Mouse (Mus musculus) liver, embryonic 11.5 days (tissue): ENCODE results near the gene Zmiz1. TPM values are rescaled to one million over a fixed set of nuclear protein-coding genes. Genes with fewer than 3 reads are reported as not detected.

Experiments used
- ATAC-seq: fragments of 200-750 bp; cut with Nextera tagmentation; replicated peaks from 2 replicates; pipeline ENCODE4 v1.8.0; 2017; ENCODE audit warnings: moderate number of reproducible peaks, mild to moderate bottlenecking, moderate TSS enrichment, moderate library complexity; ENCODE audit not compliant: low FRiP score
- DNase-seq: peaks from one replicate; pipeline ENCODE4 v3.0.0-alpha.2; 2017; ENCODE audit warnings: low spot score
- H3K27ac ChIP-seq: fragments of 300-500 bp; sonication (generic); 2 replicates; pipeline ENCODE4 v1.5.1; 2014; ENCODE audit warnings: mild to moderate bottlenecking, low read depth, low read length, control low read depth
- H3K27me3 ChIP-seq: fragments of 300-500 bp; sonication (generic); replicated peaks from 2 replicates; pipeline ENCODE4 v1.6.1; 2014; ENCODE audit warnings: low read length, mixed read lengths; ENCODE audit not compliant: control insufficient read depth, insufficient read depth
- H3K36me3 ChIP-seq: fragments of 300-500 bp; sonication (generic); 2 replicates; pipeline ENCODE4 v1.6.1; 2014; ENCODE audit warnings: mild to moderate bottlenecking, low read length, moderate library complexity, mixed read lengths; ENCODE audit not compliant: control insufficient read depth, insufficient read depth
- H3K4me1 ChIP-seq: fragments of 300-500 bp; sonication (generic); replicated peaks from 2 replicates; pipeline ENCODE4 v1.6.1; 2014; ENCODE audit warnings: low read length, mixed read lengths; ENCODE audit not compliant: control insufficient read depth, insufficient read depth
- H3K4me2 ChIP-seq: fragments of 300-500 bp; sonication (generic); 2 replicates; pipeline ENCODE4 v1.6.1; 2014; ENCODE audit warnings: mild to moderate bottlenecking, control low read depth, moderate library complexity
- H3K4me3 ChIP-seq: fragments of 300-500 bp; sonication (generic); 2 replicates; pipeline ENCODE4 v1.5.1; 2014; ENCODE audit warnings: low read depth, low read length, control low read depth
- H3K9ac ChIP-seq: fragments of 300-500 bp; sonication (generic); 2 replicates; pipeline ENCODE4 v1.6.1; 2014; ENCODE audit warnings: low read depth, low read length, control low read depth
- H3K9me3 ChIP-seq: fragments of 300-500 bp; sonication (generic); 2 replicates; pipeline ENCODE4 v1.6.1; 2016; ENCODE audit warnings: low read length, inconsistent platforms, mixed read lengths; ENCODE audit not compliant: control insufficient read depth
- WGBS: fragments of 180-500 bp; shearing (Covaris S2); extraction: QIAGEN DNeasy Blood & Tissue Kit; methylation state at CpG from one replicate; pipeline ENCODE4 v1.1.7; 2014; 5-methylcytosine and 5-hydroxymethylcytosine counted together
- polyA plus RNA-seq: library from polyadenylated mRNA; unstranded; fragments of >200 nt; fragmentation: Nextera tagmentation; extraction: Ambion mirVana; gene quantifications from 2 replicates; pipeline ENCODE4 v1.2.1, GENCODE M21; 2014

Zmiz1 gene
- polyA plus RNA-seq, 1 experiment from 2014 or later: 31.0 TPM

- DNase-seq (no peak), ATAC-seq (no peak)
- Histone ChIP-seq H3K27ac (no peak overlapping the region), H3K4me3 (no peak overlapping the region), H3K4me1 (peaks cover 90% of the 10 kb centered on the region), H3K27me3 (no peaks in the 10 kb centered on the region), H3K4me2 (no peak overlapping the region), H3K9ac (no peak overlapping the region), H3K36me3 (no peaks in the 10 kb centered on the region), H3K9me3 (no peaks in the 10 kb centered on the region)
- WGBS: 68% methylated on average over 6 of the region's 6 CpGs
Measured at GRCm38 (mm10) chr14:25489336-25490078, 30.5 kb downstream of the Zmiz1 start.

GRCm38 (mm10) chr14:25491961-25492360, 33.0 kb downstream of the Zmiz1 start:
- Histone ChIP-seq H3K36me3 (no peaks in the 10 kb centered on the region), H3K9ac (no peak overlapping the region), H3K27me3 (no peaks in the 10 kb centered on the region), H3K27ac (no peak overlapping the region), H3K4me3 (no peak overlapping the region), H3K9me3 (no peaks in the 10 kb centered on the region), H3K4me1 (peaks cover 97% of the 10 kb centered on the region), H3K4me2 (no peak overlapping the region)
- no peak for ATAC-seq
- DNase-seq: no peak
- WGBS: 68% methylated on average over 5 of the region's 5 CpGs

GRCm38 (mm10) chr14:25492567-25493279, 33.7 kb downstream of the Zmiz1 start:
- no peak for DNase-seq
- no peaks in the 10 kb centered on the region for H3K27me3 ChIP-seq
- peak; percentile 44; the same call in 1 of the 2 replicates for ATAC-seq
- H3K9me3 ChIP-seq: no peaks in the 10 kb centered on the region
- H3K36me3 ChIP-seq: no peaks in the 10 kb centered on the region
- no peak overlapping the region for H3K4me2 ChIP-seq
- H3K4me3 ChIP-seq: no peak overlapping the region
- peaks cover 97% of the 10 kb centered on the region for H3K4me1 ChIP-seq
- H3K27ac ChIP-seq: 0 out of 2 replicates have a peak overlapping the region, but pooled peaks have one; percentile 50
- H3K9ac ChIP-seq: 0 out of 2 replicates have a peak overlapping the region, but pooled peaks have one; percentile 16
- WGBS: 71% methylated on average over 11 of the region's 11 CpGs

GRCm38 (mm10) chr14:25493301-25494241, 34.6 kb downstream of the Zmiz1 start:
- no peak overlapping the region for H3K4me3 ChIP-seq
- DNase-seq (no peak), ATAC-seq (no peak)
- H3K27ac ChIP-seq: 0 out of 2 replicates have a peak overlapping the region, but pooled peaks have one; percentile 50
- no peak overlapping the region for H3K9ac ChIP-seq
- WGBS: 72% methylated on average over 22 of the region's 22 CpGs
- H3K4me2 ChIP-seq: no peak overlapping the region
- no peaks in the 10 kb centered on the region for H3K27me3 ChIP-seq
- no peaks in the 10 kb centered on the region for H3K9me3 ChIP-seq
- no peaks in the 10 kb centered on the region for H3K36me3 ChIP-seq
- H3K4me1 ChIP-seq: peaks cover 97% of the 10 kb centered on the region

- H3K27me3 ChIP-seq: no peaks in the 10 kb centered on the region
- H3K4me1 ChIP-seq: peaks cover 95% of the 10 kb centered on the region
- H3K4me2 ChIP-seq: peak overlapping the region; percentile 8; the same call in 1 of the 2 replicates
- no peak overlapping the region for H3K9ac ChIP-seq
- ATAC-seq (peak; percentile 77), DNase-seq (no peak)
- no peak overlapping the region for H3K27ac ChIP-seq
- H3K4me3 ChIP-seq: no peak overlapping the region
- WGBS: 25% methylated on average over 3 of the region's 3 CpGs
- no peaks in the 10 kb centered on the region for H3K36me3 ChIP-seq
- H3K9me3 ChIP-seq: no peaks in the 10 kb centered on the region
Measured at GRCm38 (mm10) chr14:25494778-25495177, 35.8 kb downstream of the Zmiz1 start.

GRCm38 (mm10) chr14:25496116-25496515, 37.1 kb downstream of the Zmiz1 start:
- H3K36me3 ChIP-seq: no peaks in the 10 kb centered on the region
- DNase-seq (no peak), ATAC-seq (no peak)
- H3K9ac ChIP-seq: no peak overlapping the region
- no peak overlapping the region for H3K4me2 ChIP-seq
- peaks cover 95% of the 10 kb centered on the region for H3K4me1 ChIP-seq
- H3K4me3 ChIP-seq: no peak overlapping the region
- H3K27me3 ChIP-seq: no peaks in the 10 kb centered on the region
- H3K9me3 ChIP-seq: no peaks in the 10 kb centered on the region
- no peak overlapping the region for H3K27ac ChIP-seq
- 67% methylated on average over 2 of the region's 2 CpGs for WGBS

- Histone ChIP-seq H3K4me1 (peaks cover 89% of the 10 kb centered on the region), H3K9ac (no peak overlapping the region), H3K36me3 (no peaks in the 10 kb centered on the region), H3K4me2 (no peak overlapping the region), H3K27me3 (no peaks in the 10 kb centered on the region), H3K4me3 (no peak overlapping the region), H3K27ac (no peak overlapping the region), H3K9me3 (no peaks in the 10 kb centered on the region)
- ATAC-seq (no peak), DNase-seq (no peak)
- WGBS: 77% methylated on average over 3 of the region's 3 CpGs
Measured at GRCm38 (mm10) chr14:25496989-25497388, 38.0 kb downstream of the Zmiz1 start.

GRCm38 (mm10) chr14:25497596-25497995, 38.6 kb downstream of the Zmiz1 start:
- WGBS: 48% methylated on average over 8 of the region's 8 CpGs
- no peak overlapping the region; the same call in 1 of the 2 replicates for H3K27ac ChIP-seq
- no peak overlapping the region for H3K4me2 ChIP-seq
- no peaks in the 10 kb centered on the region for H3K27me3 ChIP-seq
- DNase-seq (no peak), ATAC-seq (no peak)
- H3K9me3 ChIP-seq: no peaks in the 10 kb centered on the region
- peaks cover 83% of the 10 kb centered on the region for H3K4me1 ChIP-seq
- H3K36me3 ChIP-seq: no peaks in the 10 kb centered on the region
- no peak overlapping the region for H3K9ac ChIP-seq
- no peak overlapping the region for H3K4me3 ChIP-seq
